Mouse (Mus musculus) adrenal gland, adult 2 months (tissue): ENCODE results near the gene Rab6a. TPM values are rescaled to one million over a fixed set of nuclear protein-coding genes. Genes with fewer than 3 reads are reported as not detected.

Experiments
- DNase-seq: peaks from one replicate; pipeline ENCODE4 v3.0.0; 2021
- polyA plus RNA-seq: library from polyadenylated mRNA; depleted of rRNA; stranded (reverse); fragments of >200 nt; gene quantifications from 2 replicates; pipeline ENCODE4 v1.2.3, GENCODE M21; 2012; rRNA removed
- total RNA-seq, 2 experiments: library from RNA; stranded (reverse); gene quantifications; 2 replicates each; pipeline ENCODE4 v1.2.3; 2021

Gene Rab6a
- total and polyA plus RNA-seq, 3 experiments, result 29.5 to 80.1 (median 67.8) TPM

- no peak for DNase-seq
These were observed 73.9 kb downstream of the Rab6a start for GRCm38 (mm10) chr7:100681132-100681531.

GRCm38 (mm10) chr7:100683241-100683640 lies 76.0 kb downstream of the Rab6a start:
- no peak for DNase-seq

DNA sequence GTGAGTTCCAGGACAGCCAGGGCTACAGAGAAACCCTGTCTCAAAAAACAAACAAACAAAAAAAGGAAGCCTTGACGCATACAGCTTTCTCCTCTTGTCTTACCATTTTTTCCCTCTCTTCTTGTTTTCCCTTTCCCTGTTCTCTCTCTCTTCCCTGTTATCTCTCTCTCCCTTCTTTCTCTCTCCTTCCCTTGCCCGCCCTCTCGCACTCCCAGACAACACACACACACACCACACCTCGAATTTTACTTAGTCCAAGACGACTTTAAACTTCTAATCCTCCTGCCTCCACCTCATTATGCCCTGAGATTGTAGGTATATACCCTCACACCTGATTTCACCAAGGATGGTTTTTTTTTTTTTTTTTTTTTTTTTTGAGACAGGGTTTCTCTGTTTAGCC lies 76.9 kb downstream of the Rab6a start:
- DNase-seq, result no peak

DNA sequence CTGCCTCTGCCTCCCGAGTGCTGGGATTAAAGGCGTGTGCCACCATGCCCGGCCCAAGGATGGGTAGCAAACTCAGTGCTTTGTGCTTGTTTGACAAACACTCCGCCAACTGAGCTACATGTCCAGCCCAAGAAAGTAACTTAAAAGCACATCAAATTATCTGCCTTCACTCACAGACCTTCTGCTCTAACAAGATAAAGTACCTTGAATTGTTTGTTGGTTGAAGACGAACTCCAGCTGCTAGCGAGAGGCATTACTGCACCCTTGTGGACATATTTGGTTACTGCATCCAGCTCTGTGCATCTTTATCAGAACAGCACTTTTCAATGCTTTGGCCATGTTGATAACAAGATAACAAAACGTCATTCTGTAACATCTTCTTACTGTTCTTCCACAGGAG lies 77.3 kb downstream of the Rab6a start:
- peak; percentile 36 for DNase-seq

DNA sequence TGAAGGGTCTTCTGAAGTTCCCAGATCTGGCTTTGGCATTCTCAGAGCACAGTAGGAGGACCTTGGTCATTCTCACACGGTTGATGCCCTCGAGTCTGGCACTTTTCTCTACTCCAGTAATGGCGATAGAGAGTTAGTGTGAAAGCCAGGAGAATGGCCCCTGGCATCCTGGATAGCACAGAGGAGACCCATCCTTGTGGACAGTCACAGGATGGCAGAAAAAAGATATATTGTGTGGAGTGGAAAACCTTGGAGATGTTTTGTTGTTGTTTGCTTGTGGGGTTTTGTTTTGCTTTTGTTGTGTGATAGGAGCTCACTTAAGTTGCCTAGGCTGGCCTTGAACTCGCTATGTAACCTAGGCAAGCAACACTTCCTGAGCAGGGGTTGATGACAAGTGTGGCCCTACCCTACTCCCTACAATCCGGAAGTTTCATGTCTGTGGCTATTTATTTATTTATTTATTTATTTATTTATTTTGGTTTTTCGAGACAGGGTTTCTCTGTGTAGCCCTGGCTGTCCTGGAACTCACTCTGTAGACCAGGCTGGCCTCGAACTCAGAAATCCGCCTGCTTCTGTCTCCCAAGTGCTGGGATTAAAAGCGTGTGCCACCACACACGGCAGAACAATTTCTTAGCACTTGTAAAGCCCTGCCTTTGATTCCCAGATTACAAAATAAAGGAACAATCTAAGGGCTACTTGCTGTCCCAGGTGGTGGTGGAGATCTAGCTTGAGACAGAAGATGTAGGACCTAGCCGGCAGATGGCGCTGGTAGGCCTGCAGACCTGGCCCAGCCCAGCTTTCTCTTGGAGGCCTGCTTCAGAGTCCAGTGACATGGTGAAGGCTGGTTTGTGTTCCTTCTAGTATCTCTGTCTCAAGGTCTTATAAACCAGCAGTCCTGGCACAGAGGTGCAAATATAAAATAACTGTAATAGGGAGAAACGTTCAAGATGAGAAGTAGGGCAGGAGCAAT lies 78.1 kb downstream of the Rab6a start:
- peak; percentile 77 for DNase-seq

DNA sequence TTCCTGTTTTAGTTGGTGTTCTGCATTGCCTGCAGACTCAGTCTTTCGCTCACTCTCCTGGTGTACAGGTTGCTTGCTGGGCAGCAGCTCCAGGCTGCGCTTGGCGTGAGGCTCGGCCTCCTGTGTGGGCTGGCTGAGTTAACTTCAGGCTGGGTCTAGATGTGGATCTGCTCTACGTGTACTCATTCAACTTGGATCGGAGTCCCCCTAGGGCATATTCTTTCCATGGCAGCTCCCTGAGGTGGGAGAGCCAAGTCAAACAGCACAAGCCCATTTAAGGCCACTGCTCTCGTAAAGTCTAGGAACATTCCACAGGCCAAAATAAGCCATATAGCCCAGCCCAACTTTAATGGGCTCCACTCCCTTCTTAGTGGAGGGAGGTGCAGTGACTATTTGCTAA lies 81.3 kb downstream of the Rab6a start:
- DNase-seq, result no peak

Other genes starting within 250 kb of the Rab6a start
- 10 to 100 TPM; 16.5 to 20.3 TPM for gene C2cd3, start 235.2 kb upstream of the Rab6a start, total RNA-seq
- gene C2cd3, start 235.2 kb upstream of the Rab6a start, polyA plus RNA-seq, result 16.9 and 17.7 TPM in 2 replicates
- 10 to 100 TPM; 60.9 to 69.9 TPM for gene Ppme1, start 235.1 kb upstream of the Rab6a start, total RNA-seq
- gene Ppme1, start 235.1 kb upstream of the Rab6a start, polyA plus RNA-seq, result 110 and 131 TPM in 2 replicates
- gene Ucp3, start 134.4 kb upstream of the Rab6a start, total RNA-seq, result 10 to 100 TPM; 22.7 to 58.7 TPM
- gene Ucp3, start 134.4 kb upstream of the Rab6a start, polyA plus RNA-seq, result 17.0 and 35.6 TPM in 2 replicates
- 100 to 1,000 TPM; 187 to 254 TPM for gene Ucp2, start 114.1 kb upstream of the Rab6a start, total RNA-seq
- 315 and 432 TPM in 2 replicates for gene Ucp2, start 114.1 kb upstream of the Rab6a start, polyA plus RNA-seq
- under 1 TPM; 0.17 to 0.24 TPM for gene Dnajb13, start 92.5 kb upstream of the Rab6a start, total RNA-seq
- gene Dnajb13, start 92.5 kb upstream of the Rab6a start, polyA plus RNA-seq, result 0.20 TPM in 1 of 2 replicates, not detected in the other
- 10 to 100 TPM in 1 of 2 experiments, 1 to 10 TPM in 1; 9.3 to 10.5 TPM for gene Coa4, start 70.3 kb upstream of the Rab6a start, total RNA-seq
- 4.4 and 5.2 TPM in 2 replicates for gene Coa4, start 70.3 kb upstream of the Rab6a start, polyA plus RNA-seq
- gene Mrpl48, start 891 bp downstream of the Rab6a start, total RNA-seq, result 10 to 100 TPM; 64.4 to 67.8 TPM
- gene Mrpl48, start 891 bp downstream of the Rab6a start, polyA plus RNA-seq, result 4.5 and 4.9 TPM in 2 replicates
- gene Plekhb1, start 55.0 kb downstream of the Rab6a start, total RNA-seq, result 1 to 10 TPM; 2.9 to 5.7 TPM
- 17.4 and 19.0 TPM in 2 replicates for gene Plekhb1, start 55.0 kb downstream of the Rab6a start, polyA plus RNA-seq
- 10 to 100 TPM; 52.4 to 81.2 TPM for gene Fam168a, start 99.2 kb downstream of the Rab6a start, total RNA-seq
- 104 and 123 TPM in 2 replicates for gene Fam168a, start 99.2 kb downstream of the Rab6a start, polyA plus RNA-seq